In genomic region chr2:163722550-163722949, GRCm38 (mm10) we compare ENCODE assay signal across 8 mouse cellular contexts. TPM values are rescaled to one million over a fixed set of nuclear protein-coding genes. Genes with fewer than 3 reads are reported as not detected.
DNase-seq lines count a peak whose midpoint lies in the region; ATAC-seq lines count a peak whose summit lies in the region.

No protein-coding gene starts in this region.

- ATAC-seq in forebrain, embryonic 13.5 days = peak; percentile 87

- H3K4me3 ChIP-seq in forebrain, embryonic 13.5 days = no peak overlapping the region
- H3K4me3 ChIP-seq in forebrain, embryonic 10.5 days = no peak overlapping the region

- H3K4me1 ChIP-seq in forebrain, embryonic 13.5 days = peaks cover 26% of the 10 kb centered on the region
- peaks cover 6% of the 10 kb centered on the region for H3K4me1 ChIP-seq in forebrain, embryonic 10.5 days

- DNase-seq in forebrain, embryonic 10.5 days (ENCODE audit: extremely low spot score, low spot score) = no peak
- DNase-seq in Muller cell, postnatal 12 days (ENCODE audit: inconsistent ontology term) = peak; percentile 90
- DNase-seq in cerebellum, postnatal 36 days = peak; percentile 71 to 80
- peak; percentile 55 to 69 for DNase-seq in left cerebral cortex, adult 9 months (ENCODE audit: low spot score in 2 of 2)
- peak; percentile 69 for DNase-seq in telencephalon, adult 2 months (ENCODE audit: low read depth, low spot score)
- DNase-seq in kidney, adult 18-20 months = no peak
- no peak for DNase-seq in kidney, postnatal 25 days

- H3K27ac ChIP-seq in forebrain, embryonic 13.5 days = peak overlapping the region; percentile 78
- no peak overlapping the region for H3K27ac ChIP-seq in forebrain, embryonic 10.5 days

- no peaks in the 10 kb centered on the region for H3K27me3 ChIP-seq in forebrain, embryonic 13.5 days
- no peaks in the 10 kb centered on the region for H3K27me3 ChIP-seq in forebrain, embryonic 10.5 days (ENCODE audit: poor library complexity, severe bottlenecking)

- H3K36me3 ChIP-seq in forebrain, embryonic 13.5 days (ENCODE audit: poor library complexity, severe bottlenecking) = peaks cover 33% of the 10 kb centered on the region
- peaks cover 65% of the 10 kb centered on the region for H3K36me3 ChIP-seq in forebrain, embryonic 10.5 days (replicated peaks)

- 48% methylated on average over 7 of the region's 7 CpGs for WGBS in forebrain, embryonic 13.5 days
- 90% methylated on average over 7 of the region's 7 CpGs for WGBS in forebrain, embryonic 10.5 days

- no peak overlapping the region for H3K4me2 ChIP-seq in forebrain, embryonic 13.5 days

- no peaks in the 10 kb centered on the region for H3K9me3 ChIP-seq in forebrain, embryonic 13.5 days (replicated peaks)
- no peaks in the 10 kb centered on the region for H3K9me3 ChIP-seq in forebrain, embryonic 10.5 days

- H3K9ac ChIP-seq in forebrain, embryonic 13.5 days = 0 out of 2 replicates have a peak overlapping the region, but pooled peaks have one; percentile 12

RNA-seq across cellular contexts. Expression of gene Ada, which starts 27.5 kb away (rescaled TPM):
- 6.6 and 7.3 TPM in 2 replicates for polyA plus RNA-seq in forebrain, embryonic 13.5 days (2015; fragmentation: Nextera tagmentation; extraction: Ambion mirVana)
- 13.6 and 13.9 TPM in 2 replicates for polyA plus RNA-seq in forebrain, embryonic 10.5 days (2016; fragmentation: Nextera tagmentation; extraction: Ambion mirVana)

Comparison
In these comparisons a context has a peak if more than half of its experiments do, and no peak if none do; other contexts are left out.
1. DNase-seq: peak in Muller cell, postnatal 12 days (single experiment), cerebellum, postnatal 36 days (2 of 2), left cerebral cortex, adult 9 months (2 of 2) and telencephalon, adult 2 months (single experiment); none in forebrain, embryonic 10.5 days (single experiment), kidney, adult 18-20 months (single experiment) and kidney, postnatal 25 days (0 of 2).